Comparison of ENCODE assay signal across 8 mouse cellular contexts in genomic region chr10:107931833-107932828, GRCm38 (mm10). TPM values are rescaled to one million over a fixed set of nuclear protein-coding genes. Genes with fewer than 3 reads are reported as not detected.
DNase-seq lines count a peak whose midpoint lies in the region; ATAC-seq and TF ChIP-seq lines count a peak whose summit lies in the region.

No protein-coding gene starts in this region.

- peak in 1 of 2 experiments; percentile 69; a peak in 2 of 4 replicates for TF ChIP-seq CTCF in CH12.LX (conservative IDR thresholded peaks at IDR 0.05 in 1 of 2, IDR thresholded peaks at IDR 0.05 in 1 of 2; ENCODE audit: low read depth in 2 of 2, low read length in 2 of 2)

- H3K4me1 ChIP-seq in CH12.LX (ENCODE audit: control insufficient read depth in 1 of 2, insufficient read depth in 2 of 2) = peaks cover 0 to 23% of the 10 kb centered on the region in 2 experiments; a peak in 2 of 4 replicates
- H3K4me1 ChIP-seq in lung, embryonic 15.5 days = peaks cover 26% of the 10 kb centered on the region

- dilution Hi-C loops in CH12.LX (cut with MboI; ENCODE audit: extremely low pct_ligation_motif_present, extremely low pct_unique_long_range_greater_than_20kb, low sequenced_read_pairs) = no loop called here

- TF ChIP-seq EP300 in CH12.LX (IDR thresholded peaks at IDR 0.05; ENCODE audit: low read length) = peak; percentile 97

- no peak overlapping the region for H3K4me3 ChIP-seq in CH12.LX (replicated peaks in 1 of 3; ENCODE audit: low read depth in 2 of 3, low read length in 2 of 3, poor library complexity in 1 of 3)
- H3K4me3 ChIP-seq in lung, embryonic 15.5 days = no peak overlapping the region

- 13% methylated on average over 10 of the region's 10 CpGs for WGBS in lung, embryonic 15.5 days

- TF ChIP-seq RAD21 in CH12.LX (IDR thresholded peaks at IDR 0.05; ENCODE audit: low read depth, low read length) = peak; percentile 71

- DNase-seq in CH12.LX (ENCODE audit: extremely low read depth) (peak; percentile 90), adipocyte (ENCODE audit: low spot score) (peak; percentile 77)
- peak; percentile 80 for DNase-seq in heart, postnatal 4 days
- DNase-seq in kidney, postnatal 4 days = peak; percentile 52 to 70
- DNase-seq in retina, postnatal 1 day = peak; percentile 42

- no peaks in the 10 kb centered on the region for H3K79me2 ChIP-seq in CH12.LX (replicated peaks; ENCODE audit: control insufficient read depth, extremely low read depth, insufficient read depth, poor library complexity, severe bottlenecking)

- H3K4me2 ChIP-seq in CH12.LX (ENCODE audit: insufficient read depth, low read depth, poor library complexity, severe bottlenecking) = no peak overlapping the region; the same call in none of the 2 replicates
- no peak overlapping the region for H3K4me2 ChIP-seq in lung, embryonic 15.5 days

- TF ChIP-seq POLR2A in CH12.LX (IDR thresholded peaks at IDR 0.05; ENCODE audit: low read depth, low read length) = no peak

- no peaks in the 10 kb centered on the region for H3K36me3 ChIP-seq in CH12.LX (replicated peaks in 1 of 2; ENCODE audit: control insufficient read depth in 1 of 2, insufficient read depth in 1 of 2, low read length in 1 of 2)
- H3K36me3 ChIP-seq in lung, embryonic 15.5 days = no peaks in the 10 kb centered on the region

- in situ Hi-C loops in CH12.LX (cut with MboI; ENCODE audit: low pct_ligation_motif_present, low pct_unique_long_range_greater_than_20kb, low sequenced_read_pairs) = loop anchor here (25.0 kb wide), 2 partner anchors 355 to 505 kb away; no protein-coding TSS in a partner anchor

- H3K27me3 ChIP-seq in CH12.LX (replicated peaks) = no peaks in the 10 kb centered on the region
- no peaks in the 10 kb centered on the region for H3K27me3 ChIP-seq in lung, embryonic 15.5 days

- ATAC-seq in frontal cortex, adult (ENCODE audit: low TSS enrichment) = peak; percentile 97
- ATAC-seq in lung, embryonic 15.5 days (ENCODE audit: borderline replicate concordance, extremely low read depth, low FRiP score, low TSS enrichment) = peak; percentile 69; the same call in 1 of the 2 replicates
- ATAC-seq in erythroblast, adult 5-6 weeks (replicated peaks; ENCODE audit: low FRiP score, poor library complexity, severe bottlenecking) = no peak

- H3K9ac ChIP-seq in CH12.LX (ENCODE audit: insufficient read depth, low read depth) = no peak overlapping the region
- H3K9ac ChIP-seq in lung, embryonic 15.5 days = no peak overlapping the region

- no peak overlapping the region for H3K27ac ChIP-seq in CH12.LX (ENCODE audit: insufficient read depth, low read depth)
- H3K27ac ChIP-seq in lung, embryonic 15.5 days = peak overlapping the region; percentile 80

- H3K9me3 ChIP-seq in CH12.LX (replicated peaks; ENCODE audit: low read length) = no peaks in the 10 kb centered on the region
- H3K9me3 ChIP-seq in lung, embryonic 15.5 days = no peaks in the 10 kb centered on the region

TF ChIP-seq in CH12.LX, 34 proteins besides CTCF, POLR2A, EP300 and RAD21:
- TF ChIP-seq SIN3A (IDR thresholded peaks at IDR 0.05; ENCODE audit: low read length) (peak; percentile 50; the same call in 1 of the 2 replicates), USF2 (conservative IDR thresholded peaks at IDR 0.05; ENCODE audit: low read depth, low read length) (no peak), HCFC1 (IDR thresholded peaks at IDR 0.05; ENCODE audit: low read depth, low read length) (peak; percentile 25; the same call in 1 of the 2 replicates), CHD2 (IDR thresholded peaks at IDR 0.05; ENCODE audit: low read length) (no peak), JUND (conservative IDR thresholded peaks at IDR 0.05; ENCODE audit: low read depth, low read length) (peak; percentile 100), CHD1 (IDR thresholded peaks at IDR 0.05; ENCODE audit: low read depth, low read length) (no peak), MXI1 (IDR thresholded peaks at IDR 0.05; ENCODE audit: low read depth, low read length) (no peak), JUN (IDR thresholded peaks at IDR 0.05; ENCODE audit: insufficient read depth, low read depth, low read length) (peak; percentile 97), RCOR1 (conservative IDR thresholded peaks at IDR 0.05; ENCODE audit: low read depth, low read length) (peak; percentile 60; the same call in 1 of the 2 replicates), PAX5 (IDR thresholded peaks at IDR 0.05; ENCODE audit: low read length) (no peak), MAX (IDR thresholded peaks at IDR 0.05; ENCODE audit: low read length) (0 out of 2 replicates have a peak, but pooled peaks have one; percentile 36), ELF1 (IDR thresholded peaks at IDR 0.05; ENCODE audit: low read depth, low read length) (no peak), TBP (conservative IDR thresholded peaks at IDR 0.05; ENCODE audit: low read depth, low read length) (no peak), ZNF384 (IDR thresholded peaks at IDR 0.05; ENCODE audit: low read depth, low read length) (peak; percentile 94), ZC3H11A (IDR thresholded peaks at IDR 0.05; ENCODE audit: low read depth, low read length) (no peak), MYC (IDR thresholded peaks at IDR 0.05; ENCODE audit: low read depth, low read length) (no peak), KAT2A (IDR thresholded peaks at IDR 0.05; ENCODE audit: insufficient replicate concordance, low read length) (no peak), TCF12 (IDR thresholded peaks at IDR 0.05; ENCODE audit: low read depth, low read length) (peak; percentile 41; the same call in 1 of the 2 replicates), NELFE (IDR thresholded peaks at IDR 0.05; ENCODE audit: low read depth, low read length) (no peak), NRF1 (IDR thresholded peaks at IDR 0.05; ENCODE audit: low read depth, low read length) (no peak), UBTF (IDR thresholded peaks at IDR 0.05; ENCODE audit: low read depth, low read length) (no peak), GABPA (IDR thresholded peaks at IDR 0.05; ENCODE audit: insufficient replicate concordance, low read depth, low read length) (no peak), E2F4 (IDR thresholded peaks at IDR 0.05; ENCODE audit: insufficient replicate concordance, low read depth, low read length) (no peak), MAFK (IDR thresholded peaks at IDR 0.05; ENCODE audit: insufficient replicate concordance, low read length) (no peak), BHLHE40 (IDR thresholded peaks at IDR 0.05; ENCODE audit: low read depth, low read length) (peak; percentile 43; the same call in 1 of the 2 replicates), ETS1 (conservative IDR thresholded peaks at IDR 0.05; ENCODE audit: low read depth, low read length) (peak; percentile 86), IRF4 (IDR thresholded peaks at IDR 0.05; ENCODE audit: low read depth, low read length) (peak; percentile 84), MAZ (IDR thresholded peaks at IDR 0.05; ENCODE audit: low read depth, low read length) (0 out of 2 replicates have a peak, but pooled peaks have one; percentile 46), SMC3 (IDR thresholded peaks at IDR 0.05; ENCODE audit: low read depth, low read length) (peak; percentile 56), ZMIZ1 (IDR thresholded peaks at IDR 0.05; ENCODE audit: low read depth, low read length) (no peak), POLR2AphosphoS2 (IDR thresholded peaks at IDR 0.05; ENCODE audit: low read depth, low read length) (no peak), MEF2A (IDR thresholded peaks at IDR 0.05; ENCODE audit: borderline replicate concordance, low read depth, low read length) (peak; percentile 82; the same call in 1 of the 2 replicates), USF1 (IDR thresholded peaks at IDR 0.05; ENCODE audit: low read depth, low read length) (no peak), ZKSCAN1 (IDR thresholded peaks at IDR 0.05; ENCODE audit: borderline replicate concordance, low read depth, low read length) (no peak)
TF ChIP-seq in CH12.LX: peak in this region for 14.

RNA-seq across cellular contexts. Expression of gene Otogl, which starts 20.2 kb away (rescaled TPM):
- total RNA-seq in CH12.LX (2012; rRNA removed) = 0.59 and 2.1 TPM in 2 replicates
- 3.2 and 3.4 TPM in 2 replicates for total RNA-seq in CH12.LX (2014; rRNA removed)
- 0.82 and 1.1 TPM in 2 replicates for polyA plus RNA-seq in CH12.LX (2012; ENCODE audit: insufficient read length, low read depth)
- under 1 TPM; 0.05 to 0.11 TPM for total RNA-seq in heart, postnatal 4 days (2021)
- 0.06 and 0.10 TPM in 2 replicates for polyA plus RNA-seq in lung, embryonic 15.5 days (2015; fragmentation: Nextera tagmentation; extraction: Ambion mirVana)
- not detected in 2 replicates for total RNA-seq in erythroblast, adult 5-6 weeks (2015; ENCODE audit: low replicate concordance)
- 0.14 and 0.17 TPM in 2 replicates for total RNA-seq in erythroblast, adult 5-6 weeks (2017; ENCODE audit: low replicate concordance)
